Mouse (Mus musculus): ENCODE results near the gene Ppp1r1b. TPM values are rescaled to one million over a fixed set of nuclear protein-coding genes. Genes with fewer than 3 reads are reported as not detected.

Ppp1r1b gene
- total and polyA plus RNA-seq, 2 experiments from 2014 or later, result 16.3 to 32.1 TPM

DNA sequence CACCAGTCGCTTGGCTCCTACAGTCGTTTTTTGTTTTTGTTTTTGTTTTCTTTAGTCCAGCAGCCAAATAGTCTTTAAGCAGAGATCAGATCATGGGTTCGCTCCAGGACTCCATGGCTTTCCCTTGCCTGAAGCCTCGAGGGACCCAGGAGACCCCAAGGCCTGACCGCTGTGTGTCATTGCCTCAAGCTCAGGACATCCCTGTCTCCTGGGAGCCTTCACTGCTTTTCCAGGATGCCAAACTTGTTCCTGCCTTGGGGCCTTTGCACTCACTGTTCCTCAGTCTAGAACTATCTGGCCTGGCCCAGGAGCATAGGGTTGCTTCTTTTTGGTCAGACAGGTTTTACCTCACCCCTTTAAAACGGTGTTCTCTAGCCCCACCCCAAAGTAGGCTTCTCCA, 58.4 kb downstream of the Ppp1r1b start:
- Histone ChIP-seq H3K27me3 (ENCODE audit: control insufficient read depth, insufficient read depth, low read length) (no peaks in the 10 kb centered on the region), H3K9ac (replicated peaks; ENCODE audit: low read depth, low read length) (no peak overlapping the region), H3K4me3 (ENCODE audit: low read depth, low read length) (no peak overlapping the region), H3K4me1 (ENCODE audit: control insufficient read depth, insufficient read depth) (peaks cover 14% of the 10 kb centered on the region; the same call in 1 of the 2 replicates), H3K27ac (ENCODE audit: low read depth) (no peak overlapping the region), H3K36me3 (replicated peaks; ENCODE audit: control insufficient read depth, insufficient read depth, low read length) (no peaks in the 10 kb centered on the region), H3K4me2 (ENCODE audit: low read depth, low read length) (no peak overlapping the region), H3K9me3 (replicated peaks; ENCODE audit: control insufficient read depth, low read length) (no peaks in the 10 kb centered on the region)
- TF ChIP-seq CTCF (IDR thresholded peaks at IDR 0.05; ENCODE audit: low read depth) (no peak), EP300 (IDR thresholded peaks at IDR 0.05; ENCODE audit: low read depth) (no peak)
- no peak for ATAC-seq (ENCODE audit: insufficient read depth, low read depth)
- WGBS, result 66% methylated on average over 6 of the region's 6 CpGs
- DNase-seq (ENCODE audit: low spot score), result no peak

Other genes starting within 250 kb of the Ppp1r1b start
- 8.8 and 12.5 TPM in 2 replicates for gene Fbxl20, start 198.0 kb upstream of the Ppp1r1b start, total RNA-seq (2014; rRNA removed; ENCODE audit: low replicate concordance)
- gene Fbxl20, start 198.0 kb upstream of the Ppp1r1b start, polyA plus RNA-seq (2015; fragmentation: Nextera tagmentation; extraction: Ambion mirVana), result 8.6 and 8.8 TPM in 2 replicates
- gene Med1, start 155.1 kb upstream of the Ppp1r1b start, total RNA-seq (2014; rRNA removed; ENCODE audit: low replicate concordance), result 29.2 and 41.4 TPM in 2 replicates
- gene Med1, start 155.1 kb upstream of the Ppp1r1b start, polyA plus RNA-seq (2015; fragmentation: Nextera tagmentation; extraction: Ambion mirVana), result 36.7 and 38.1 TPM in 2 replicates
- 18.4 and 25.8 TPM in 2 replicates for gene Cdk12, start 145.3 kb upstream of the Ppp1r1b start, total RNA-seq (2014; rRNA removed; ENCODE audit: low replicate concordance)
- 3.9 and 4.2 TPM in 2 replicates for gene Cdk12, start 145.3 kb upstream of the Ppp1r1b start, polyA plus RNA-seq (2015; fragmentation: Nextera tagmentation; extraction: Ambion mirVana)
- not detected in 2 replicates for gene Neurod2, start 18.8 kb upstream of the Ppp1r1b start, total RNA-seq (2014; rRNA removed; ENCODE audit: low replicate concordance)
- gene Neurod2, start 18.8 kb upstream of the Ppp1r1b start, polyA plus RNA-seq (2015; fragmentation: Nextera tagmentation; extraction: Ambion mirVana), result not detected in 2 replicates
- gene Stard3, start 10.0 kb downstream of the Ppp1r1b start, total RNA-seq (2014; rRNA removed; ENCODE audit: low replicate concordance), result 44.8 and 53.6 TPM in 2 replicates
- gene Stard3, start 10.0 kb downstream of the Ppp1r1b start, polyA plus RNA-seq (2015; fragmentation: Nextera tagmentation; extraction: Ambion mirVana), result 34.7 and 35.3 TPM in 2 replicates
- gene Tcap, start 35.4 kb downstream of the Ppp1r1b start, total RNA-seq (2014; rRNA removed; ENCODE audit: low replicate concordance), result 293 and 299 TPM in 2 replicates
- 455 and 518 TPM in 2 replicates for gene Tcap, start 35.4 kb downstream of the Ppp1r1b start, polyA plus RNA-seq (2015; fragmentation: Nextera tagmentation; extraction: Ambion mirVana)
- gene Pnmt, start 38.0 kb downstream of the Ppp1r1b start, total RNA-seq (2014; rRNA removed; ENCODE audit: low replicate concordance), result 4.2 TPM in 1 of 2 replicates, not detected in the other
- gene Pnmt, start 38.0 kb downstream of the Ppp1r1b start, polyA plus RNA-seq (2015; fragmentation: Nextera tagmentation; extraction: Ambion mirVana), result 0.26 TPM in 1 of 2 replicates, not detected in the other
- gene Pgap3, start 52.1 kb downstream of the Ppp1r1b start, total RNA-seq (2014; rRNA removed; ENCODE audit: low replicate concordance), result 35.7 and 46.0 TPM in 2 replicates
- gene Pgap3, start 52.1 kb downstream of the Ppp1r1b start, polyA plus RNA-seq (2015; fragmentation: Nextera tagmentation; extraction: Ambion mirVana), result 15.9 and 18.2 TPM in 2 replicates
- gene Erbb2, start 64.1 kb downstream of the Ppp1r1b start, total RNA-seq (2014; rRNA removed; ENCODE audit: low replicate concordance), result 23.2 and 31.4 TPM in 2 replicates
- 15.5 and 16.8 TPM in 2 replicates for gene Erbb2, start 64.1 kb downstream of the Ppp1r1b start, polyA plus RNA-seq (2015; fragmentation: Nextera tagmentation; extraction: Ambion mirVana)
- gene Mien1, start 90.6 kb downstream of the Ppp1r1b start, total RNA-seq (2014; rRNA removed; ENCODE audit: low replicate concordance), result 20.6 and 26.5 TPM in 2 replicates
- 104 and 113 TPM in 2 replicates for gene Mien1, start 90.6 kb downstream of the Ppp1r1b start, polyA plus RNA-seq (2015; fragmentation: Nextera tagmentation; extraction: Ambion mirVana)
- gene Grb7, start 98.0 kb downstream of the Ppp1r1b start, total RNA-seq (2014; rRNA removed; ENCODE audit: low replicate concordance), result 0.92 and 0.93 TPM in 2 replicates
- 0.15 and 0.23 TPM in 2 replicates for gene Grb7, start 98.0 kb downstream of the Ppp1r1b start, polyA plus RNA-seq (2015; fragmentation: Nextera tagmentation; extraction: Ambion mirVana)
- gene Ikzf3, start 197.6 kb downstream of the Ppp1r1b start, total RNA-seq (2014; rRNA removed; ENCODE audit: low replicate concordance), result 8.3 TPM in 1 of 2 replicates, not detected in the other
- 0.15 TPM in 1 of 2 replicates, not detected in the other for gene Ikzf3, start 197.6 kb downstream of the Ppp1r1b start, polyA plus RNA-seq (2015; fragmentation: Nextera tagmentation; extraction: Ambion mirVana)
- not detected in 2 replicates for gene Zpbp2, start 202.7 kb downstream of the Ppp1r1b start, total RNA-seq (2014; rRNA removed; ENCODE audit: low replicate concordance)
- 0.14 and 0.23 TPM in 2 replicates for gene Zpbp2, start 202.7 kb downstream of the Ppp1r1b start, polyA plus RNA-seq (2015; fragmentation: Nextera tagmentation; extraction: Ambion mirVana)
- gene Ormdl3, start 239.0 kb downstream of the Ppp1r1b start, total RNA-seq (2014; rRNA removed; ENCODE audit: low replicate concordance), result 36.1 and 44.8 TPM in 2 replicates
- 49.4 and 50.2 TPM in 2 replicates for gene Ormdl3, start 239.0 kb downstream of the Ppp1r1b start, polyA plus RNA-seq (2015; fragmentation: Nextera tagmentation; extraction: Ambion mirVana)
- not detected in 2 replicates for gene Lrrc3c, start 249.9 kb downstream of the Ppp1r1b start, total RNA-seq (2014; rRNA removed; ENCODE audit: low replicate concordance)
- not detected in 2 replicates for gene Lrrc3c, start 249.9 kb downstream of the Ppp1r1b start, polyA plus RNA-seq (2015; fragmentation: Nextera tagmentation; extraction: Ambion mirVana)

Data from heart, postnatal 0 days (tissue).